Mouse (Mus musculus): ENCODE measurements around the gene Bicd2.

DNA sequence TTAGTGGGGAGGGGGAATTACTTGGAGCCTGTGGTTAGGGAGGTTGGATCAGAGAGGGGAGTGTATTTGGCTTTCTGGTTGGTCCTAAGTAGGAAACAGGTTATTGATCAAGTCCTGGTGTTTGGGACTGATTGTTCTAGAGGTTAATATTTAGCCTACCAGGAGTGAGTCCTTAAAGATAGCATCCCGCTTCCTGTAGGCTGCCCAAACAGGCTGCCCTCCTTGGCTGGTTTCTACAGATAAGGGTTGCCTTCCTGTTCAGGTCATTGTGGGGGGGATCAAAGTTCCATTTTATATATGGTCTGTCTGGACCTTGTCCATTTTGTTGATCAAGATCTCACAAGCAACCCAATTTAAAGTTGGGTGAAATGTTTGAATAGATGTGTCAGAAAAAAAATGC, 52.2 kb downstream of the Bicd2 start:
- TF ChIP-seq CTCF (IDR thresholded peaks at IDR 0.05) (no peak), EP300 (IDR thresholded peaks at IDR 0.05) (peak; percentile 41; the same call in 1 of the 2 replicates)

Data from lung, postnatal 0 days (tissue).